Mouse (Mus musculus) retina, postnatal 1 day (tissue): ENCODE data around the gene Gm20388.

Experiments
- DNase-seq: peaks from one replicate; pipeline ENCODE4 v3.0.0-alpha.2; 2012

Gene Gm20388

DNA sequence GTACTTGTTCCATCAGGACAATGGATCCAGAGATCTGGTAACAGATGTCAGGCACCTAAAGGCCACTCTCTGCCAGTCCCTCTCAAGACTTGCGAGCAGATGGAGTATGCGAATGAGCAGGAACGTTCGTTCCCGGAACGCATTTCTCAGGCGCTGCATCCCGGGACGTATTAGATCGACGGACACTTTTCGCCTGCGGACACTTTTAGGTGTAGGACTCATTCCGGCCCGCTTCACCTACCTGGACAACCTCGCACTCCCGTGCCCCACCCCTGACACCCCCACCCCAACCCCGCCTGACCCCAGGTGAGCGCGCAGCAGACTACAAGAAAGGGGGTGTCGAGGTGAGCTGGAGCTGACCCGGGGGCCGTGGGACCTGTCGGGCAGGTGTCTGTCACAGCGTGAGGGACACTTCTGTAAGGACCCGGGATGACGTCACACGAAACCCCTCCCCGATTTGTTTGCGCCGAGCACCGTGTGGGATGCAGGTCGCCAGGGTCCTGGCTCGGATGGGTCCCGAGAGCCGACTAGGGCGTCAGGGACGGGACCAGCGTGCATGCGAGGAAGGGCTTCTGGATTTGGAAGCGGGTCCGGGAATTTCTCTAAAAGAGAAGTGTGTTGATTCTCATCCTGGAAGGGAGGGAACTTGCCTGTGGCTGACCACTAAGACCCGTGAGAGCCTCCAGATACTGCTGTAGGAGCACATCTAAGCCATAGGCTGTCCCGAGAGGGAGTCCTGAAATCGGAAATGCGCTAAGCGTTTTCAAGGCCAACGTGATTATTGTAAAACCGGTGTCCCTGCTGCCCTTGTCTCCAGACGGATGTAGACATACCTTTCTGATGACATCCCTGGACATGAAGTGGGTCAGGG is 2864.9 kb downstream of the Gm20388 start, which contains the start of gene Acsf3:
TSS of gene Acsf3 (plus strand) at position 202 of the 871 bp plus-strand sequence.
- peak; percentile 81 for DNase-seq

DNA sequence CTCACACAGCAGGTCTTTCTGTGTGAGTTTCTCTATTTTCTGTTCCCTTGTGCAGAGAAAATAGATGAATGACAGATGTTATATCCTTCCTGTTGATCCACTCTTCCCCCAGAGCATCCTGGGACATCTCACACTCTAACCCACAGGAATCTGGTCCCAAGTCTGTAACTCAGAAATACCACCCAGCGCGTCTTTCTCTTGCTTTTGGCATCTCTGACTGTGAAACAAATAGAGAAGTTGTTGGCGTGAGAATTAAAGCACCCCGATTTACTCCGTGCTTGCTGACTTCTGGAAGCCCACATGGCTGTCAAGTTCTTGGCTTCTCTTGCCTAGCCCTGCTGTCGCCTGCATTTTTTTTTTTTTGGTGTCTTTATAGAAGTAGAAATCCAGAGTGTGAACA is 2867.1 kb downstream of the Gm20388 start:
- no peak for DNase-seq

- no peak for DNase-seq
Observed at GRCm38 (mm10) chr8:122778703-122779239, 2868.1 kb downstream of the Gm20388 start.

DNA sequence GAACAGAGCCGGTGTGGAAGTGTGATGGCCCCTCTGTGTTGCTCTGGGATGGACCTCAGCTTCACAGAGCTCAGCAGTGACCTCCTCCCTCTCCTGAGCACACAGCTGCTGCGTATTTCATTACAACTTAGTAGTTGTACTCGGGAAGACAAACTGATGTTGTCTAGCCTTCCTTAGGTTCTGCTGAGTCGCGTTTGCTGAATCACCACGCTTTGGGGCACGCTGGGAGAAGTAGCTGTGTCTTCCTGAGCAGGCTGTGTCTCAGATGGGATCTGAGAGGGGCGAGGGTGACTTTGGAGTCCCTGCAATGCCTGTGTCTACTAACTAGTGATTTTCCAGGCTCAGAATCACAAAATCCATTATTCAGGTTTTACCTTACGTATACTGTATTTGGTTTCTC is 2868.6 kb downstream of the Gm20388 start:
- no peak for DNase-seq

DNA sequence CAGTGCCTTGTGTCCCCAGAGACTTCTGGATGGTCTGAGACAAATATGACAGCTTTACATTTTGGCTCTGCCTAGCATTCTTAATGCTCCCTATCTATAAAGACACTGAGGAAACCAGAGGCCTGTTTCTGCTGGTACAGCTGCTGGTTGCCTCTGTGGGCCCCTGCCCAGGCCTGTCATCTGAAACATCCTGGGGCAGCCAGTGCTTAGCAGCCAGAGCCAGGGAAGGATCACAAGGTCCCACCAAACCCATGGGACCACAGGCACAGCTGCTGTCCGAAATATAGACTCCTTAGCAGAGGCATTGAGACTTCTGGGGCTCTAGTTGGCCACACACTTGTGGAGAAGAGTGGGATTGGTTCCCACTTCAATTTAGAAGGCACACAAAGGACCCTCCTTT is 2874.1 kb downstream of the Gm20388 start:
- DNase-seq = no peak

GRCm38 (mm10) chr8:122789796-122790195 is 2879.2 kb downstream of the Gm20388 start:
- DNase-seq = no peak

- no peak for DNase-seq
Observed at GRCm38 (mm10) chr8:122793375-122794174, 2882.9 kb downstream of the Gm20388 start.

GRCm38 (mm10) chr8:122794175-122794454 is 2883.5 kb downstream of the Gm20388 start:
- no peak for DNase-seq

GRCm38 (mm10) chr8:122803906-122804761 is 2893.5 kb downstream of the Gm20388 start:
- peak; percentile 90 for DNase-seq

GRCm38 (mm10) chr8:122805349-122805748 is 2894.7 kb downstream of the Gm20388 start:
- DNase-seq = peak; percentile 90

- peak; percentile 77 for DNase-seq
Observed at GRCm38 (mm10) chr8:122806956-122807538, 2896.4 kb downstream of the Gm20388 start.

- no peak for DNase-seq
Observed at GRCm38 (mm10) chr8:122807907-122808306, 2897.3 kb downstream of the Gm20388 start.

DNA sequence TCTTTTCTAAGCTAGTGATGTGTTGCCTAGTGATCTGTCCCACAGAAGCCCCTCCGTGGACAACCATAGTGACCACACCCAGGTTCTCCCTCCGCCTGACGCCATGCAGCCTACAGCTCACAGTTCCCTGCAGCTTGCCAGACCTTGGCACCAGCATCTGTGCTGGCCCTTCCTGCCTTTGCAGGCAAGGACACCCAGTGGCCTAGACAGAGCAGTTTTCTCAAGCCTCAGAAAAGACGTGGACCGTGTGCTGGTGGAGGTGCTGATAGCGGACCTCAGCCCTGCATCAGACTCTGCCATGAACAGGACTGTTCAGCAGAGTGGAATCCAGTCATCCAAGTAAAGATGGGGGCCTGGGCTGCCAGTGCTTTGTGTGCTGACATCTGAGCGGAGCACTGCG is 2899.7 kb downstream of the Gm20388 start:
- no peak for DNase-seq

- DNase-seq = no peak
Observed at GRCm38 (mm10) chr8:122811870-122812494, 2901.3 kb downstream of the Gm20388 start.

GRCm38 (mm10) chr8:122812610-122813250 is 2902.1 kb downstream of the Gm20388 start:
- DNase-seq = no peak

DNA sequence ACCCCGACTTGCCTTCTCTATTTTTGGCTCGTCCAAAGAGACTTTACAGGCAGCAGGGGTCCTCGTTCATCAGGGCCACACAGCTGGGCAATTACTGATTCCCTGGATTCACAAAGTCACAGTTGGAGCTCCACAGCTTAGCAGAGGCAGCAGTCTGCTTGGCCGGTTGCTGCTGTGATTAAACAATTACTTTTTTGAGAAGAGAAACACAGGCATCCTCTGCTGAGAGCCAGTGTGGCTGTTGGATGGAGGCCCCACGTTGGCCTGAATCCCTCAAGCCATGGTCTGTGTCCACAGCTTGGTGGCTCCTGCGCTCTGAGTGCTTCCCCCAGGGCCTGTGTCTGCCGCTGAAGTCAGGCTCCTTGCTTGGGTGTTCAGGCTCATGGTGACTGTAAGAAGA is 2904.0 kb downstream of the Gm20388 start:
- no peak for DNase-seq

- no peak for DNase-seq
Observed at GRCm38 (mm10) chr8:122816965-122817364, 2906.3 kb downstream of the Gm20388 start.

GRCm38 (mm10) chr8:122817724-122818496 is 2907.3 kb downstream of the Gm20388 start:
- peak; percentile 58 for DNase-seq

DNA sequence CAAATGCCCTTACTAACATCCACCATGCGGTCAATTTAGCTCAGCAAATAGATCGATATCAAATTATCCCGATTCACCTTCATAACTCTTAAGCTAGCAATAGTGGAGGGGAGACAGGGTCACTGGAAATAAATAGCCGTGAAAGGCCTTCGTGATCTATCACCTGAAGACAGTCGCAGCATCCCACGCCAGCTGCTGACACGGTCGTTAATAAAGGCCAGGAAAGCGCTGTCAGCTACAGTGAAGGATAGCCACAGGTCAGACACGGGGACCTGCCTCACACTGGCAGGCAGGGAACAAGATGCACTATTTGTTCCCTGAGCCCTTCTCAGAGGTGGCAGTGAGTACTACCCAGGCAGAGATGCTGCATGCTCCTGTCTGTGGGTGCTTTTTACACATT is 2909.1 kb downstream of the Gm20388 start:
- DNase-seq = no peak

GRCm38 (mm10) chr8:122824571-122824970 is 2913.9 kb downstream of the Gm20388 start:
- DNase-seq = no peak

- no peak for DNase-seq
Observed at GRCm38 (mm10) chr8:122824986-122825385, 2914.3 kb downstream of the Gm20388 start.
